Mouse (Mus musculus) testis, adult 2 months (tissue): ENCODE results near the gene Stard9.

Experiments used
- CTCF ChIP-seq: fragments of 200-500 bp; IDR thresholded peaks from 2 replicates; pipeline ENCODE4 v1.5.1; 2012; ENCODE audit warnings: low read depth, mild to moderate bottlenecking, inconsistent platforms, low read length, moderate library complexity; ENCODE audit not compliant: control insufficient read depth, insufficient read depth, insufficient replicate concordance
- POLR2A ChIP-seq: fragments of 200-500 bp; IDR thresholded peaks from 2 replicates; pipeline ENCODE4 v1.6.1; 2012; ENCODE audit warnings: low read depth, mild to moderate bottlenecking, inconsistent platforms, low read length, moderate library complexity; ENCODE audit not compliant: control insufficient read depth

DNA sequence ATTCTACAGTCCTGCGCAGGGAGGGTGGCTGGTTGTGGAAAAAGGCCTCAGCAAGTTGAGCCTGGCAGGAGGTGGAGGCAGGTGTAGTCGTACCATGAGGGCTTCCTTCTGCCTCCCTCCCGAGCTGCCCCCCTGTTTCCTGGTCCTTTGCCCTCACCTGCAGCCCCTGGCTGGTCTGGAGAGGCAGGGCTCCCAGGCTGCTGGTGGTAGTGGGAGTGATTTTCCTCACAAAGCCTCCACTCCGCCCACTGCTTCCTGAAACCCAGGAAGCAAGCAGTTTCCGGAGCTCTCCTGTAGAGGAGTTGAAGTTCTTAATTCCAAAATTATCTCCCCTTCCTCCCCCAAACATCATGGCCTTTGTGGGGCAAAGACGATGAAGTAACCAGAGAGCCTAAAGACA is 95.3 kb downstream of the Stard9 start:
- TF ChIP-seq POLR2A = no peak
- TF ChIP-seq CTCF = no peak
